Mouse (Mus musculus) liver, embryonic 14.5 days (tissue): Measurements from ENCODE around the gene Galntl6. TPM values are rescaled to one million over a fixed set of nuclear protein-coding genes. Genes with fewer than 3 reads are reported as not detected.

Experiments
- ATAC-seq: fragments of 200-750 bp; cut with Nextera tagmentation; 2 replicates; pipeline ENCODE4 v1.8.0; 2017; ENCODE audit warnings: moderate number of reproducible peaks, mild to moderate bottlenecking, moderate library complexity; ENCODE audit not compliant: insufficient read depth
- DNase-seq, 3 experiments: peaks; one replicate each; pipeline ENCODE4 v3.0.0-alpha.2; 2012 to 2013; ENCODE audit warnings: low read depth in 3 of 3, low spot score in 3 of 3
- H3K27ac ChIP-seq: fragments of 300-500 bp; sonication (generic); 2 replicates; pipeline ENCODE4 v1.5.1; 2014; ENCODE audit warnings: moderate library complexity, mild to moderate bottlenecking, control low read depth, inconsistent platforms
- H3K27me3 ChIP-seq: fragments of 300-500 bp; sonication (generic); 2 replicates; pipeline ENCODE4 v1.6.1; 2014; ENCODE audit warnings: mild to moderate bottlenecking, low read length, moderate library complexity; ENCODE audit not compliant: control insufficient read depth, insufficient read depth
- H3K36me3 ChIP-seq: fragments of 300-500 bp; sonication (generic); replicated peaks from 2 replicates; pipeline ENCODE4 v1.6.1; 2014; ENCODE audit warnings: low read depth; ENCODE audit not compliant: control insufficient read depth, insufficient read depth
- H3K4me1 ChIP-seq, 2 experiments: fragments of 200-500 bp in 1 of 2; fragments of 300-500 bp in 1 of 2; sonication (generic) in 1 of 2; replicated peaks; 2 replicates each; pipeline ENCODE4 v1.6.1; 2012 to 2014; ENCODE audit warnings: antibody characterized with exemption in 1 of 2, inconsistent platforms in 1 of 2, low read length in 1 of 2; ENCODE audit not compliant: control insufficient read depth in 2 of 2, insufficient read depth in 2 of 2
- H3K4me2 ChIP-seq: fragments of 300-500 bp; sonication (generic); 2 replicates; pipeline ENCODE4 v1.6.1; 2014; ENCODE audit warnings: low read depth, mild to moderate bottlenecking, control low read depth, moderate library complexity
- H3K4me3 ChIP-seq, 2 experiments: fragments of 200-500 bp in 1 of 2; fragments of 300-500 bp in 1 of 2; sonication (generic) in 1 of 2; 2 replicates each; pipeline ENCODE4 v1.5.1; 2012 to 2014; ENCODE audit warnings: low read depth in 2 of 2, low read length in 2 of 2, mild to moderate bottlenecking in 2 of 2, control low read depth in 1 of 2, inconsistent platforms in 1 of 2, moderate library complexity in 1 of 2; ENCODE audit not compliant: insufficient read depth in 1 of 2
- H3K9ac ChIP-seq: fragments of 300-500 bp; sonication (generic); replicated peaks from 2 replicates; pipeline ENCODE4 v1.6.1; 2014; ENCODE audit warnings: mild to moderate bottlenecking, control low read depth, moderate library complexity
- H3K9me3 ChIP-seq: fragments of 300-500 bp; sonication (generic); 2 replicates; pipeline ENCODE4 v1.6.1; 2016; ENCODE audit warnings: low read length, mixed read lengths; ENCODE audit not compliant: control insufficient read depth
- CTCF ChIP-seq: IDR thresholded peaks from 2 replicates; pipeline ENCODE4 v1.5.1; 2016; ENCODE audit warnings: antibody characterized with exemption, low read depth, control low read depth
- EP300 ChIP-seq: IDR thresholded peaks from 2 replicates; pipeline ENCODE4 v1.6.1; 2016; ENCODE audit warnings: antibody characterized with exemption, low read depth
- WGBS: fragments of 180-500 bp; shearing (Covaris S2); extraction: QIAGEN DNeasy Blood & Tissue Kit; methylation state at CpG from one replicate; pipeline ENCODE4 v1.1.7; 2014; ENCODE audit not compliant: insufficient replicate concordance; 5-methylcytosine and 5-hydroxymethylcytosine counted together
- polyA plus RNA-seq, 2 experiments: library from polyadenylated mRNA; depleted of rRNA in 1 of 2; stranded (reverse) in 1 of 2; unstranded in 1 of 2; fragments of >200 nt; fragmentation: Nextera tagmentation in 1 of 2; extraction: Ambion mirVana in 1 of 2; gene quantifications; 2 replicates each; pipeline versions ENCODE4 v1.2.1 to v1.2.3; 2012 to 2014

The Galntl6 gene
- polyA plus RNA-seq, 2 experiments = not detected

- Histone ChIP-seq H3K4me3 (no peak overlapping the region), H3K9ac (no peak overlapping the region), H3K9me3 (no peaks in the 10 kb centered on the region), H3K4me1 (no peaks in the 10 kb centered on the region), H3K27ac (no peak overlapping the region), H3K36me3 (no peaks in the 10 kb centered on the region), H3K4me2 (no peak overlapping the region), H3K27me3 (no peaks in the 10 kb centered on the region)
- WGBS = 51% methylated on average over 4 of the region's 4 CpGs
- DNase-seq (no peak), ATAC-seq (no peak)
- TF ChIP-seq CTCF (no peak), EP300 (no peak)
Observed at GRCm38 (mm10) chr8:58025558-58025957, 886.9 kb downstream of the Galntl6 start.

GRCm38 (mm10) chr8:58025094-58025493, 887.3 kb downstream of the Galntl6 start:
- Histone ChIP-seq H3K36me3 (no peaks in the 10 kb centered on the region), H3K9me3 (no peaks in the 10 kb centered on the region), H3K27ac (no peak overlapping the region), H3K9ac (no peak overlapping the region), H3K4me1 (no peaks in the 10 kb centered on the region), H3K4me2 (no peak overlapping the region), H3K27me3 (no peaks in the 10 kb centered on the region), H3K4me3 (no peak overlapping the region)
- TF ChIP-seq EP300 (no peak), CTCF (no peak)
- ATAC-seq (no peak), DNase-seq (no peak)
- WGBS = 64% methylated on average over 1 of the region's 1 CpGs

GRCm38 (mm10) chr8:58023426-58024176, 888.8 kb downstream of the Galntl6 start:
- no peaks in the 10 kb centered on the region for H3K9me3 ChIP-seq
- no peaks in the 10 kb centered on the region for H3K4me1 ChIP-seq
- no peak overlapping the region for H3K4me3 ChIP-seq
- no peak overlapping the region for H3K4me2 ChIP-seq
- WGBS = 29% methylated on average over 2 of the region's 2 CpGs
- no peak overlapping the region for H3K9ac ChIP-seq
- H3K27me3 ChIP-seq = no peaks in the 10 kb centered on the region
- TF ChIP-seq CTCF = no peak
- no peak for TF ChIP-seq EP300
- no peaks in the 10 kb centered on the region for H3K36me3 ChIP-seq
- ATAC-seq (no peak), DNase-seq (no peak)
- H3K27ac ChIP-seq = no peak overlapping the region

- no peak overlapping the region for H3K4me2 ChIP-seq
- TF ChIP-seq EP300 (no peak), CTCF (no peak)
- H3K4me3 ChIP-seq = no peak overlapping the region
- no peaks in the 10 kb centered on the region for H3K9me3 ChIP-seq
- no peaks in the 10 kb centered on the region for H3K27me3 ChIP-seq
- DNase-seq (no peak), ATAC-seq (no peak)
- 47% methylated on average over 1 of the region's 1 CpGs for WGBS
- H3K36me3 ChIP-seq = no peaks in the 10 kb centered on the region
- H3K27ac ChIP-seq = no peak overlapping the region
- no peak overlapping the region for H3K9ac ChIP-seq
- H3K4me1 ChIP-seq = no peaks in the 10 kb centered on the region
Observed at GRCm38 (mm10) chr8:57989428-57990171, 922.8 kb downstream of the Galntl6 start.

GRCm38 (mm10) chr8:57977372-57977771, 935.1 kb downstream of the Galntl6 start:
- 57% methylated on average over 4 of the region's 4 CpGs for WGBS
- TF ChIP-seq EP300 (no peak), CTCF (no peak)
- no peak overlapping the region for H3K27ac ChIP-seq
- no peak for ATAC-seq
- H3K9ac ChIP-seq = no peak overlapping the region
- H3K27me3 ChIP-seq = no peaks in the 10 kb centered on the region
- H3K9me3 ChIP-seq = no peaks in the 10 kb centered on the region
- no peak overlapping the region for H3K4me2 ChIP-seq
- no peaks in the 10 kb centered on the region for H3K4me1 ChIP-seq
- no peak for DNase-seq
- H3K4me3 ChIP-seq = no peak overlapping the region
- no peaks in the 10 kb centered on the region for H3K36me3 ChIP-seq
